Mouse (Mus musculus) forebrain, embryonic 15.5 days (tissue): ENCODE data around the gene Klhl40. TPM values are rescaled to one million over a fixed set of nuclear protein-coding genes. Genes with fewer than 3 reads are reported as not detected.
A peak's percentile ranks its signal among the peaks of the same experiment; 100 is the strongest.

Source experiments
- ATAC-seq: fragments of 200-750 bp; cut with Nextera tagmentation; replicated peaks from 2 replicates; pipeline ENCODE4 v1.8.0; 2017; ENCODE audit warnings: mild to moderate bottlenecking, moderate TSS enrichment, moderate library complexity
- H3K27ac ChIP-seq: fragments of 300-500 bp; sonication (generic); replicated peaks from 2 replicates; pipeline ENCODE4 v1.5.1; 2015; ENCODE audit warnings: mild to moderate bottlenecking, inconsistent platforms
- H3K27me3 ChIP-seq: fragments of 300-500 bp; sonication (generic); 2 replicates; pipeline ENCODE4 v1.6.1; 2015; ENCODE audit warnings: inconsistent platforms
- H3K36me3 ChIP-seq: fragments of 300-500 bp; sonication (generic); 2 replicates; pipeline ENCODE4 v1.6.1; 2015; ENCODE audit warnings: mild to moderate bottlenecking, inconsistent platforms
- H3K4me1 ChIP-seq: fragments of 300-500 bp; sonication (generic); 2 replicates; pipeline ENCODE4 v1.6.1; 2015; ENCODE audit warnings: inconsistent platforms
- H3K4me2 ChIP-seq: fragments of 300-500 bp; sonication (generic); replicated peaks from 2 replicates; pipeline ENCODE4 v1.6.1; 2015; ENCODE audit warnings: mild to moderate bottlenecking, inconsistent platforms
- H3K4me3 ChIP-seq: fragments of 300-500 bp; sonication (generic); 2 replicates; pipeline ENCODE4 v1.5.1; 2015; ENCODE audit warnings: mild to moderate bottlenecking, inconsistent platforms
- H3K9ac ChIP-seq: fragments of 300-500 bp; sonication (generic); replicated peaks from 2 replicates; pipeline ENCODE4 v1.6.1; 2015; ENCODE audit warnings: mild to moderate bottlenecking, inconsistent platforms
- H3K9me3 ChIP-seq: fragments of 300-500 bp; sonication (generic); 2 replicates; pipeline ENCODE4 v1.6.1; 2016; ENCODE audit warnings: inconsistent platforms
- WGBS: fragments of 180-500 bp; shearing (Covaris S2); methylation state at CpG from one replicate; pipeline ENCODE4 v1.1.7; 2015; ENCODE audit warnings: mixed read lengths; 5-methylcytosine and 5-hydroxymethylcytosine counted together
- polyA plus RNA-seq: library from polyadenylated mRNA; unstranded; fragments of >200 nt; fragmentation: Nextera tagmentation; extraction: Ambion mirVana; gene quantifications from 2 replicates; pipeline ENCODE4 v1.2.1, GENCODE M21; 2015

The Klhl40 gene
- polyA plus RNA-seq, 1 experiment from 2014 or later = 0.50 TPM

DNA sequence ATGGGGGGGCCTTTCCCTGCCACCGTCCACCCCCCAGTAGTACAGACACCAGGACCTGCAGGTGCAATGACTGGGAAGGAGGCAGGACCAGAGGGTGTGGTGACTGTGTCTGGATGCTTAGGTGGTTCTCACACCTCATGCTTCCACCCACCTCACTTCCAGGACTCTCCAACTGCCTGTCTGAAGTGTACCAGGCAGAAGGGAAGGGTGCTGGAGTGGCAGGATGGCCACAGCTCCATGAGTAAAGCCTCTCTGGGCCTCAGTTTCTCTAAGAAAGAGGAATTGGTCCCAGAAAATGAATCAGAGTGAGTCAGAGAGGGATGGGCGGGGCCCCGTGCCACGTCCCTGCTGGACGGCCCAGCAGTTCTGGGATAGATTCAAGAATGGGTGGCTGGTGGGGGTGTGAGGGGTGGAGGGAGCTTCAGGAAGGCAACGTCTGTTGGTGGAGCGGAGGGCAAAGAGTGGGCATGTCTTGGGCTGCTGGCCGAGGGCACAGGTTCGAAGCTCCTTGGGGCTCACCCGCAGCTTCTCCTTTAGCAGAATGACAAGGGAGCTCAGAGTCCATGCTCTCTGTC lies 16.2 kb upstream of the Klhl40 start:
- peaks cover 32% of the 10 kb centered on the region for H3K4me1 ChIP-seq
- peak overlapping the region; percentile 83 for H3K9ac ChIP-seq
- H3K27ac ChIP-seq = no peak overlapping the region
- peaks cover 26% of the 10 kb centered on the region for H3K36me3 ChIP-seq
- no peaks in the 10 kb centered on the region for H3K27me3 ChIP-seq
- WGBS = 50% methylated on average over 10 of the region's 10 CpGs
- peak overlapping the region; percentile 76 for H3K4me3 ChIP-seq
- ATAC-seq = no peak
- H3K9me3 ChIP-seq = no peaks in the 10 kb centered on the region
- H3K4me2 ChIP-seq = peak overlapping the region; percentile 96

DNA sequence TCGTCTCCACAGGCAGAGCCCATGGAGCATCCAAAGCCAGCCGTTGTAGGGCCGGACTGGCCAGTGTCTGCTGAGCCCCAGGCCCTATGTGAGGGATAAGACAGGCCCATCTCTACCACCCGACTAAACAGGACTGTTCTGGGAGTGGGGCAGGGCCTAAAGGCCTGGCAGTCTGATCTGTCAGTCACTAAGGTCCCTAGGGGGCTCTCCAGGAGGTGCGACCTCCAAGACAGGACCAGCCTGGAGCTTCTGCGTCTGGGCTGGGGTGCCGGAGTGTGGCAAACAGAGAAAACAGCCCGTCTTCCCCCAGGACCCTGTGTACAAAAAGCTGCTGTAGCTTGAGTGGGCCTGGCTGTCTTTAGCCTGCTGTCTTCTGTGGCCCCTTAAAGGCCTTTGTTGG lies 15.6 kb upstream of the Klhl40 start:
- H3K36me3 ChIP-seq = peaks cover 28% of the 10 kb centered on the region
- H3K4me1 ChIP-seq = peaks cover 32% of the 10 kb centered on the region
- no peak overlapping the region for H3K4me3 ChIP-seq
- no peaks in the 10 kb centered on the region for H3K9me3 ChIP-seq
- no peak overlapping the region for H3K27ac ChIP-seq
- no peaks in the 10 kb centered on the region for H3K27me3 ChIP-seq
- no peak overlapping the region for H3K4me2 ChIP-seq
- H3K9ac ChIP-seq = 0 out of 2 replicates have a peak overlapping the region, but pooled peaks have one; percentile 83
- 67% methylated on average over 8 of the region's 8 CpGs for whole genome bisulfite sequencing
- no peak for ATAC-seq

DNA sequence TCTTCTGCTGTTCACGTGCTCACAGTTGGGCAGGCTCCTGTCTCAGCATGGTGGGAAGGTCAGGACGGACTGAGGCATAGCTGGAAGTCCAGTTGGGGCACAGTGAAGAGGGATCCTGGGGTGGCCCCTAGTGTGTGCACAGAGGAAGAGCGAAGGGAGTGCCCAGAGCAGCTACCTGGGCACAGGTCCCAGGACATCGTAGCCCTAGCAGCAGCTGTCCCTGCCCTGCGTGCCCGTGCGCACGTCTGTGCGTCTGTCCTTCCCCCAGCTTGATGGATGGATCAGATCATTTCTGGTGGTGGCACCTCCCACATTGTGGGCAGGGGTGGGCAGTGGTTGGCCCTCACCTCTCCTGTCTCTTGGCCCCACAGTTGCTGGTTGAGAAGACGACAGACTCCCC lies 15.2 kb upstream of the Klhl40 start:
- Histone ChIP-seq H3K4me2 (no peak overlapping the region), H3K9ac (no peak overlapping the region), H3K4me3 (no peak overlapping the region), H3K4me1 (peaks cover 32% of the 10 kb centered on the region), H3K9me3 (no peaks in the 10 kb centered on the region), H3K27me3 (no peaks in the 10 kb centered on the region), H3K27ac (no peak overlapping the region), H3K36me3 (peaks cover 32% of the 10 kb centered on the region)
- ATAC-seq = no peak
- 85% methylated on average over 10 of the region's 10 CpGs for WGBS

DNA sequence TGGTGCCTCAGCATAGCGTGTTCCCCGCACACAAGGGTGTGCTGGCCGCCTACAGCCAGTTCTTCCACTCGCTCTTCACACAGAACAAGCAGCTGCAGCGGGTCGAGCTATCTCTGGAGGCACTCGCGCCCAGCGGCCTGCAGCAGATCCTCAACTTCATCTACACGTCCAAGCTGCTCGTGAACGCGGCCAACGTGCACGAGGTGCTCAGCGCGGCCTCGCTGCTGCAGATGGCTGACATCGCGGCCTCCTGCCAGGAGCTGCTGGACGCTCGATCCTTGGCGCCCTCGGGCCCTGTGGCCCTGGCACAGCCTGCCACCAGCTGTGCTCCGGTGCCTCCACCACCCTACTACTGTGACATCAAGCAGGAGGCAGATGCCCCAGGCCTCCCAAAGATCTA lies 14.6 kb upstream of the Klhl40 start:
- peaks cover 37% of the 10 kb centered on the region for H3K36me3 ChIP-seq
- peaks cover 32% of the 10 kb centered on the region for H3K4me1 ChIP-seq
- H3K27ac ChIP-seq = no peak overlapping the region
- 89% methylated on average over 25 of the region's 25 CpGs for WGBS
- H3K4me3 ChIP-seq = no peak overlapping the region
- no peak for ATAC-seq
- H3K9me3 ChIP-seq = no peaks in the 10 kb centered on the region
- no peaks in the 10 kb centered on the region for H3K27me3 ChIP-seq
- H3K9ac ChIP-seq = no peak overlapping the region
- no peak overlapping the region for H3K4me2 ChIP-seq

DNA sequence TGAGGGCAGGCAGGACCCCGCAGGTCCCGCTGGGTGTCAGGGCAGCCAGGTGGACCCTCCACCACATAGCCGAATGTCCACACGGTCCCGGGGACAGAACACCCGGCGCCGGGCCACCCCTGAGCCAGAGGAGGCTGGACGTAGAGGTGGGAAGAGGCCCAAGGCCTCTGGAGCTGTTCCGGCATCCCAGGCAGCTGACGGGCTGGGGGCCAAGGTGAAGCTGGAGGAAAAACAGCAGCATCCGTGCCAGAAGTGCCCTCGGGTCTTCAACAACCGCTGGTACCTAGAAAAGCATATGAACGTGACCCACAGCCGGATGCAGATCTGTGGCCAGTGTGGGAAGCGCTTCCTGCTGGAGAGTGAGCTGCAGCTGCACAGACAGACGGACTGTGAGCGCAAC lies 13.7 kb upstream of the Klhl40 start:
- H3K36me3 ChIP-seq = peaks cover 41% of the 10 kb centered on the region
- H3K4me3 ChIP-seq = no peak overlapping the region
- no peak for ATAC-seq
- no peaks in the 10 kb centered on the region for H3K27me3 ChIP-seq
- 87% methylated on average over 19 of the region's 19 CpGs for WGBS
- no peak overlapping the region for H3K27ac ChIP-seq
- H3K4me1 ChIP-seq = peaks cover 24% of the 10 kb centered on the region
- H3K9ac ChIP-seq = no peak overlapping the region
- H3K9me3 ChIP-seq = no peaks in the 10 kb centered on the region
- no peak overlapping the region for H3K4me2 ChIP-seq

DNA sequence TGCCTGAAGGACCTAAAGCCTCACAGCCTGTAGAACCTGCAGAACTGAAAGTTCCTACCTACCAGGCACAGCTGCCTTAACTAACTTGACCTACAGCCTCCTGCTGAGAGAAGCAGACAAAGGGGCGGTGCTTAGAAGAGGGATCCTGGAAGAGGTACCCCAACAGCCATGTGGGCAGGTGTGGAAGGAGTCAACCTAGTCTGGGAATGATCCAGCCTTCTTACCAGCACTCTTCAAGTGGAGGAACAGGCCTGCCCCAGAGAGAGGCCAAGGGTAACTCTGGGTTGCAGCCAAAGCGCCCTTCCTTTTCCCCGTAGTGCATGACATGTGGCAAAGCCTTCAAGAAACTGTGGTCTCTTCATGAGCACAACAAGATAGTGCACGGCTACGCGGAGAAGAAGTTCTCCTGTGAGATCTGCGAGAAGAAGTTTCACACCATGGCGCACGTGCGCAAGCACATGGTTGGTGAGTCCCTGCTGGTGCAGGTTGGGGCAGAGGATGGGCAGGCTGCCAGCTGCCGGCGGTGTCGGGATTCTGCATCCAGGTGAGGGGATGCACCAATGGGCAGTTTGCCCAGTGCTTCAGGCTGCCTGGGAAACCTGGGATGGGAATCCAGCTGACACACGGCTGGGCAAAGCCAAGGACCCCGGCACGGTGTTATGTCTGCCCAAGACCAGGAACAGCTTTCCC lies 12.1 kb upstream of the Klhl40 start:
- H3K4me2 ChIP-seq = no peak overlapping the region
- no peak overlapping the region for H3K4me3 ChIP-seq
- H3K9me3 ChIP-seq = no peaks in the 10 kb centered on the region
- WGBS = 77% methylated on average over 16 of the region's 16 CpGs
- no peak overlapping the region for H3K27ac ChIP-seq
- peaks cover 15% of the 10 kb centered on the region for H3K4me1 ChIP-seq
- no peaks in the 10 kb centered on the region for H3K27me3 ChIP-seq
- H3K9ac ChIP-seq = no peak overlapping the region
- ATAC-seq = no peak
- peaks cover 41% of the 10 kb centered on the region for H3K36me3 ChIP-seq

DNA sequence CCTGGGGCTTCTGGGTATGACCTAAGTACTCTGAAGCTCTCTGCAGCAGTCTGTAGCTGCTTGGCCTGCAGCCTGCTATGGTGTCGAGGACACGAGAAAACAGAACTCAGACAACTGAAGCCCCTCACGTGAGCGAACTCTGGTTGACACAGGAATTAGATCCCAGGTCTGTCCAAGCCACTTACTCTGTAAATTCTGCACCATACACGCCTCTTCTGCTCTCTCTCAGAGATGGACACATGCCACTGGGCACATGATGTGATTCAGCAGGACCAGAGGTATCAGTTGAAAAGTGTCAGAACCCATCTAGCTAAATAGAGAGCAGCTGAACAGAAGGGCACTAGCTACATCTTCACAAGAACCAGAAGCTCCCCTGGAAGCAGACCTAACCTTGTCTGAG lies 5.0 kb upstream of the Klhl40 start:
- Histone ChIP-seq H3K4me2 (no peak overlapping the region), H3K27me3 (peaks cover 13% of the 10 kb centered on the region), H3K9me3 (no peaks in the 10 kb centered on the region), H3K4me3 (no peak overlapping the region), H3K36me3 (peaks cover 7% of the 10 kb centered on the region; the same call in 1 of the 2 replicates), H3K4me1 (no peaks in the 10 kb centered on the region; the same call in 1 of the 2 replicates), H3K27ac (no peak overlapping the region), H3K9ac (no peak overlapping the region)
- WGBS = 81% methylated on average over 5 of the region's 5 CpGs
- no peak for ATAC-seq

DNA sequence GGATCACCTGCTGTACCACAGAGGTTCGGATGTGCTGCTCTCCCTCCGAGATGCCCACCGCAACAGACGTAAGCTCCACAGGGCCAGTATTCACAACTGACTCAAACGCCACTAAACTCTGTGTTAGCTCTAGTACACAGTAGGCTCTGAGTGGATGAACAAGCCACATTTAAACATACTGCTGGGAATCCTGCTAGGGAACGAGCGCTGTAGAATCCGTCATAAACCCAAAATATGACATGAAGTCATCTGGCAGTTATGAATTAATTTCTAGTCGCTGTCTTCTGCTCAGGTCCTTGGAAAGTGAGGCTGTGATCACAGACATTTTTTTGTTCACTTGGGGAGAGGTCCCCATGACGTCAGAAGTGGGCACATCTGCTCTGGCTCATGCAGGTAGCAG lies 1.5 kb upstream of the Klhl40 start:
- H3K36me3 ChIP-seq = no peaks in the 10 kb centered on the region
- peaks cover 11% of the 10 kb centered on the region for H3K4me1 ChIP-seq
- H3K4me3 ChIP-seq = no peak overlapping the region
- 82% methylated on average over 10 of the region's 10 CpGs for WGBS
- no peaks in the 10 kb centered on the region for H3K9me3 ChIP-seq
- H3K4me2 ChIP-seq = no peak overlapping the region
- H3K27ac ChIP-seq = no peak overlapping the region
- ATAC-seq = no peak
- H3K27me3 ChIP-seq = peaks cover 38% of the 10 kb centered on the region
- H3K9ac ChIP-seq = no peak overlapping the region

DNA sequence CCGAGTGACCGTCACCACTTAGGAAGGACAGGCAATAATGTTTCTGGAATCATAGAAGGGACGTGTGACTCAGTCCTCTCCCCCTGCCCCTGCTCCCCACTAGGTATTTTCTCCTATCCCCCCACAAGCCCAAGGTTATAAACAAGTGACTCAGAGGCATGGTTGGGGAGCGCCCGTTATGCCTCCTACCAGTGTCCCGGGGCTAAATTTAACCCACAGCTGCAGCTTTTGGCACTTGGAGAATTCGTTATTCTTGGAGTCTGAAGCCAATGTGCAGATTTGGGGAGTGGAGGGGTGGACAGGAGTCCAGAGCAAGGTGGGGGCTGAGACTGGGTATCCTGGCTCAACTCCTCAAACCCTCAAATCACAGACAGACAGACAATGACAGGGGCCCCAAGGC lies 896 bp upstream of the Klhl40 start:
- Histone ChIP-seq H3K9me3 (no peaks in the 10 kb centered on the region), H3K27ac (no peak overlapping the region), H3K4me1 (peaks cover 11% of the 10 kb centered on the region), H3K4me2 (no peak overlapping the region), H3K4me3 (no peak overlapping the region), H3K36me3 (no peaks in the 10 kb centered on the region), H3K27me3 (peaks cover 38% of the 10 kb centered on the region), H3K9ac (no peak overlapping the region)
- ATAC-seq = no peak
- WGBS = 85% methylated on average over 7 of the region's 7 CpGs

DNA sequence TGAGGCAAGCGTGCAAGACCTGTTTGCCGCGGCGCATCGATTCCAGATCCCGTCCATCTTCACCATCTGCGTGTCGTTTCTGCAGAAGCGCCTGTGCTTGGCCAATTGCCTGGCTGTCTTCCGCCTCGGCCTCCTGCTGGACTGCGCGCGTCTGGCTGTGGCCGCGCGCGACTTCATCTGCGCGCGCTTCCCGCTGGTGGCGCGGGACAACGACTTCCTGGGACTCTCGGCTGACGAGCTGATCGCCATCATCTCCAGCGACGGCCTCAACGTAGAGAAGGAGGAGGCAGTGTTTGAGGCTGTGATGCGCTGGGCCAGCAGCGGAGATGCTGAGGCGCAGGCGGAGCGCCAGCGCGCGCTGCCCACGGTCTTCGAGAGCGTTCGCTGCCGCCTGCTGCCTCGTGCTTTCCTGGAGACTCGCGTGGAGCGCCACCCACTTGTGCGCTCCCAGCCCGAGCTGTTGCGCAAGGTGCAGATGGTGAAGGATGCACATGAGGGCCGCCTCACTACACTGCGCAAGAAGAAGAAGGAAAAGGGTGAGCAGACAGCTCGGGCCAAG lies 738 bp downstream of the Klhl40 start:
- peak; percentile 59 for ATAC-seq
- no peak overlapping the region for H3K27ac ChIP-seq
- peak overlapping the region; percentile 70 for H3K4me2 ChIP-seq
- H3K36me3 ChIP-seq = no peaks in the 10 kb centered on the region
- 15% methylated on average over 54 of the region's 54 CpGs for WGBS
- H3K4me3 ChIP-seq = peak overlapping the region; percentile 40
- H3K9ac ChIP-seq = peak overlapping the region; percentile 40
- H3K9me3 ChIP-seq = no peaks in the 10 kb centered on the region
- H3K4me1 ChIP-seq = peaks cover 11% of the 10 kb centered on the region
- peaks cover 38% of the 10 kb centered on the region for H3K27me3 ChIP-seq

DNA sequence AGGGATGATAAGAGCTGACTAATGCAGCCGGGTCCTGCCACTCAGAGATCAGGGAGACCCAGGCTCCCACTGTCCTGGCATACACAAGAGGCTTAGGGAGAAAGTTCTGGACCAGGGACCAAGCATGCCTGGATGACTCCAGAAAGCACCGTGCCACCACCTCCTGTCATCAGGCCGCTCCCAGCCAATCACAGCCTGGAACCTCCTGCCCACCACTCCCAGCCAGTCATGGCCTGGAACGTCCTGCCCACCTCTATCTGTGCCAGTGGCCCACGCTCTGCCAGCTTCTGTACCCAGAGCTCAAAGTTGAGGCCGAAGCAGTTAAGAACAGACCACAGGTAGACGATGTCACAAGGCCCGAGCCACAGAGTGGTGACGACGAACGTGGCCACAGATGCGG lies 7.4 kb downstream of the Klhl40 start:
- WGBS = 90% methylated on average over 12 of the region's 12 CpGs
- Histone ChIP-seq H3K4me3 (no peak overlapping the region), H3K4me2 (no peak overlapping the region), H3K9me3 (no peaks in the 10 kb centered on the region), H3K27ac (no peak overlapping the region), H3K36me3 (no peaks in the 10 kb centered on the region), H3K27me3 (peaks cover 5% of the 10 kb centered on the region; the same call in 1 of the 2 replicates), H3K9ac (no peak overlapping the region), H3K4me1 (no peaks in the 10 kb centered on the region; the same call in 1 of the 2 replicates)
- ATAC-seq = no peak

DNA sequence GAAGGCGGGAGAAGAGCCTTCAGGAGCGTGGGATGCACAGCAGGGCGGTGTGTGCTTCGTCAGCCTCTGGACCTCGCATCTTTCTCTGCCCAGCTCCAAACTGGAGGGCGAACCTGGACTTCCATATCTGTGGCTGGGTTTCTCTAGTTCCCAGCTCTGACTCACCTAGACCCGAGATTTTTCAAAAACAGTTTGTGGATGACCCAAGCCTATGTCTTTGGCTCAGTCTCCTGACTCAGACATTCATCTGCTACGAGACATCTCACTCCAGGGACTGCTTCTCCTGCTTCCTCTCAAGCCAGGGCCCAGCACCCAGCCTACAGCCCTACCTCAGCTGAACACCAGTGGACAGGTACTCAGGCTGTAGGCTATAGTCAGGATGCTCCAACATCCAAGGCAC lies 7.9 kb downstream of the Klhl40 start:
- Histone ChIP-seq H3K4me3 (no peak overlapping the region), H3K4me1 (no peaks in the 10 kb centered on the region; the same call in 1 of the 2 replicates), H3K27ac (no peak overlapping the region), H3K27me3 (peaks cover under 1% of the 10 kb centered on the region; the same call in 1 of the 2 replicates), H3K4me2 (no peak overlapping the region), H3K9ac (no peak overlapping the region), H3K9me3 (no peaks in the 10 kb centered on the region), H3K36me3 (no peaks in the 10 kb centered on the region)
- WGBS = 87% methylated on average over 8 of the region's 8 CpGs
- ATAC-seq = no peak
